Mouse (Mus musculus) large intestine, adult 2 months (tissue): ENCODE data around the gene Acy3. TPM values are rescaled to one million over a fixed set of nuclear protein-coding genes. Genes with fewer than 3 reads are reported as not detected.
"Not testable (repeated sequence)": the region's sequence is repeated elsewhere in the genome, so short reads cannot be mapped to it uniquely, and the experiment has no call there.

Experiments
- DNase-seq: peaks from one replicate; pipeline ENCODE4 v3.0.0-alpha.2; 2012; ENCODE audit warnings: low read depth, low spot score
- WGBS: fragments of 180-500 bp; shearing (Covaris S2); methylation state at CpG from one replicate; pipeline ENCODE4 v1.1.7; 2018; 5-methylcytosine and 5-hydroxymethylcytosine counted together
- polyA plus RNA-seq: library from polyadenylated mRNA; depleted of rRNA; stranded (reverse); fragments of >200 nt; gene quantifications from 2 replicates; pipeline ENCODE4 v1.2.3, GENCODE M21; 2012

Gene Acy3
- polyA plus RNA-seq, 1 experiment, result 42.5 TPM

- 78% methylated on average over 3 of the region's 3 CpGs for WGBS
- no peak for DNase-seq
These were observed 19.1 kb upstream of the Acy3 start for GRCm38 (mm10) chr19:3967258-3967657.

GRCm38 (mm10) chr19:3972229-3972628 is 14.1 kb upstream of the Acy3 start, which contains the start of gene Aldh3b2:
Gene Aldh3b2 (plus strand): TSS chr19:3972328.
- DNase-seq, result peak; percentile 86
- WGBS, result 14% methylated on average over 9 of the region's 9 CpGs

- whole genome bisulfite sequencing, result 90% methylated on average over 6 of the region's 6 CpGs
- not testable (repeated sequence) for DNase-seq
These were observed 11.8 kb upstream of the Acy3 start for GRCm38 (mm10) chr19:3974608-3975007.

GRCm38 (mm10) chr19:3975866-3976265 is 10.5 kb upstream of the Acy3 start:
- no peak for DNase-seq
- 29% methylated on average over 2 of the region's 2 CpGs for WGBS

- 4% methylated on average over 4 of the region's 4 CpGs for WGBS
- DNase-seq, result peak; percentile 75
These were observed 6.1 kb upstream of the Acy3 start for GRCm38 (mm10) chr19:3980309-3980708.

GRCm38 (mm10) chr19:3980917-3981316 is 5.5 kb upstream of the Acy3 start:
- WGBS, result 69% methylated on average over 9 of the region's 9 CpGs

GRCm38 (mm10) chr19:3983527-3984200 is 2.7 kb upstream of the Acy3 start:
- WGBS, result 72% methylated on average over 9 of the region's 9 CpGs

More at GRCm38 (mm10) chr19:3980917-3981316, 5.5 kb upstream of the Acy3 start:
- DNase-seq, result no peak

GRCm38 (mm10) chr19:3985261-3985681 is 1.1 kb upstream of the Acy3 start:
- DNase-seq, result no peak
- 59% methylated on average over 8 of the region's 8 CpGs for WGBS

More at GRCm38 (mm10) chr19:3983527-3984200, 2.7 kb upstream of the Acy3 start:
- no peak for DNase-seq

- no peak for DNase-seq
- 91% methylated on average over 14 of the region's 14 CpGs for WGBS
These were observed 1.7 kb downstream of the Acy3 start for GRCm38 (mm10) chr19:3988066-3988465.

- no peak for DNase-seq
- WGBS, result 88% methylated on average over 4 of the region's 4 CpGs
These were observed 2.4 kb downstream of the Acy3 start for GRCm38 (mm10) chr19:3988750-3989149.

- no peak for DNase-seq
- WGBS, result 67% methylated on average over 6 of the region's 6 CpGs
These were observed 4.4 kb downstream of the Acy3 start for GRCm38 (mm10) chr19:3990804-3991203.

GRCm38 (mm10) chr19:3991562-3991961 is 5.2 kb downstream of the Acy3 start:
- 96% methylated on average over 3 of the region's 3 CpGs for WGBS
- no peak for DNase-seq

- no peak for DNase-seq
- WGBS, result 89% methylated on average over 3 of the region's 3 CpGs
These were observed 5.6 kb downstream of the Acy3 start for GRCm38 (mm10) chr19:3991966-3992365.

- 73% methylated on average over 5 of the region's 5 CpGs for WGBS
- no peak for DNase-seq
These were observed 6.0 kb downstream of the Acy3 start, which contains the start of gene Tbx10 for GRCm38 (mm10) chr19:3992416-3992815. Gene Tbx10 (plus strand): TSS chr19:3992752.

GRCm38 (mm10) chr19:3994932-3995331 is 8.6 kb downstream of the Acy3 start:
- DNase-seq, result no peak
- WGBS, result 52% methylated on average over 6 of the region's 6 CpGs

GRCm38 (mm10) chr19:3995505-3995904 is 9.1 kb downstream of the Acy3 start:
- WGBS, result 76% methylated on average over 3 of the region's 3 CpGs
- DNase-seq, result no peak

- DNase-seq, result no peak
- WGBS, result 65% methylated on average over 7 of the region's 7 CpGs
These were observed 9.7 kb downstream of the Acy3 start for GRCm38 (mm10) chr19:3996106-3996505.

- 68% methylated on average over 8 of the region's 8 CpGs for WGBS
- DNase-seq, result no peak
These were observed 10.4 kb downstream of the Acy3 start for GRCm38 (mm10) chr19:3996747-3997146.

GRCm38 (mm10) chr19:3997231-3997630 is 10.9 kb downstream of the Acy3 start:
- no peak for DNase-seq
- 37% methylated on average over 8 of the region's 8 CpGs for WGBS

GRCm38 (mm10) chr19:3998335-3998734 is 12.0 kb downstream of the Acy3 start:
- 81% methylated on average over 8 of the region's 8 CpGs for WGBS
- no peak for DNase-seq

GRCm38 (mm10) chr19:3999121-3999730 is 12.9 kb downstream of the Acy3 start:
- no peak for DNase-seq
- 80% methylated on average over 9 of the region's 9 CpGs for WGBS
